Mouse (Mus musculus) G1E (cell line): Measurements from ENCODE around the gene Ttc39a.

Experiments used
- CTCF ChIP-seq: IDR thresholded peaks from 2 replicates; pipeline ENCODE4 v1.5.1; 2012; ENCODE audit warnings: low read depth, low read length, inconsistent platforms, mixed read lengths
- POLR2AphosphoS5 ChIP-seq: IDR thresholded peaks from 2 replicates; pipeline ENCODE4 v1.6.1; 2012; ENCODE audit warnings: low read depth, low read length, inconsistent platforms; ENCODE audit not compliant: insufficient replicate concordance

DNA sequence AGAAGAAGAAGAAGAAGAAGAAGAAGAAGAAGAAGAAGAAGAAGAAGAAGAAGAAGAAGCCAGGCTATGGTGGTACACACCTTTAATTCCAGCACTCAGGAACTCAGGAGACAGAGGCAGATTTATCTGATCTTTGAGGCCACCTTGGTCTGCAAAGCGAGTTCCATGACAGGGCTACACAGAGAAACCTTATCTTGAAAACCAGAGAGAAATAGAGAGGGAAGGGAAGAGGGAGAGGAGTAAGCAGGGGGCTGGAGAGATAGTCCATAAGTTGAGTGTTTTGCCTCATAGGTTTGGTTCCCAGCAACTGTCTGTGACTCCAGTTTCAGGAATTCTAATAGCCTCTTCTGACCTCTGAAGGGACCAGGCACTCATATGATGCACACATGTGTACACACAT, 82.4 kb downstream of the Ttc39a start:
- TF ChIP-seq CTCF (no peak), POLR2AphosphoS5 (no peak)
